Mouse (Mus musculus) megakaryocyte, embryonic 14.5 days (primary cell): ENCODE data around the gene Hnrnpu. TPM values are rescaled to one million over a fixed set of nuclear protein-coding genes. Genes with fewer than 3 reads are reported as not detected.

Experiments
- H3K27me3 ChIP-seq: replicated peaks from 2 replicates; pipeline ENCODE3; 2012; ENCODE audit warnings: inconsistent platforms
- H3K36me3 ChIP-seq: replicated peaks from 2 replicates; pipeline ENCODE3; 2012; ENCODE audit warnings: low read length, inconsistent platforms, mixed read lengths
- H3K4me1 ChIP-seq: 2 replicates; pipeline ENCODE4 v1.6.1; 2012; ENCODE audit warnings: inconsistent platforms
- H3K4me3 ChIP-seq: replicated peaks from 2 replicates; pipeline ENCODE3; 2012; ENCODE audit warnings: moderate library complexity, mild to moderate bottlenecking, inconsistent platforms
- H3K9me3 ChIP-seq: 2 replicates; pipeline ENCODE4 v1.6.1; 2012; ENCODE audit warnings: inconsistent platforms
- FLI1 ChIP-seq: IDR thresholded peaks from 2 replicates; pipeline ENCODE4 v1.6.1; 2012; ENCODE audit warnings: low read length, inconsistent platforms, mixed read lengths
- GATA1 ChIP-seq: IDR thresholded peaks from 3 replicates; pipeline ENCODE4 v1.6.1; 2012; ENCODE audit warnings: mixed read lengths, low read length, inconsistent platforms, borderline replicate concordance
- polyA plus RNA-seq: library from polyadenylated mRNA; stranded (reverse); fragments of >175 nt; gene quantifications from 2 replicates; pipeline ENCODE4 v1.2.3, GENCODE M21; 2012; ENCODE audit warnings: low replicate concordance; ENCODE audit not compliant: insufficient read depth

Gene Hnrnpu
- polyA plus RNA-seq, 1 experiment: 198 TPM

GRCm38 (mm10) chr1:178324568-178324967 lies 13.0 kb downstream of the Hnrnpu start:
- Histone ChIP-seq H3K36me3 (peaks cover 95% of the 10 kb centered on the region), H3K4me3 (no peak overlapping the region), H3K27me3 (no peaks in the 10 kb centered on the region), H3K4me1 (peaks cover 34% of the 10 kb centered on the region), H3K9me3 (no peaks in the 10 kb centered on the region)
- TF ChIP-seq GATA1: no peak
- TF ChIP-seq FLI1: no peak

GRCm38 (mm10) chr1:178323235-178323634 lies 14.4 kb downstream of the Hnrnpu start:
- H3K4me3 ChIP-seq: no peak overlapping the region
- TF ChIP-seq GATA1 (no peak), FLI1 (no peak)
- H3K9me3 ChIP-seq: no peaks in the 10 kb centered on the region
- peaks cover 33% of the 10 kb centered on the region for H3K4me1 ChIP-seq
- H3K27me3 ChIP-seq: no peaks in the 10 kb centered on the region
- H3K36me3 ChIP-seq: peaks cover 82% of the 10 kb centered on the region

GRCm38 (mm10) chr1:178321730-178322357 lies 15.8 kb downstream of the Hnrnpu start:
- no peaks in the 10 kb centered on the region for H3K9me3 ChIP-seq
- peaks cover 68% of the 10 kb centered on the region for H3K36me3 ChIP-seq
- H3K4me1 ChIP-seq: peaks cover 39% of the 10 kb centered on the region
- TF ChIP-seq GATA1 (no peak), FLI1 (no peak)
- H3K4me3 ChIP-seq: no peak overlapping the region
- H3K27me3 ChIP-seq: no peaks in the 10 kb centered on the region

GRCm38 (mm10) chr1:178320723-178321590 lies 16.6 kb downstream of the Hnrnpu start:
- no peak for TF ChIP-seq GATA1
- no peak for TF ChIP-seq FLI1
- Histone ChIP-seq H3K4me1 (peaks cover 47% of the 10 kb centered on the region), H3K36me3 (peaks cover 60% of the 10 kb centered on the region), H3K27me3 (no peaks in the 10 kb centered on the region), H3K4me3 (peak overlapping the region; percentile 44), H3K9me3 (no peaks in the 10 kb centered on the region)

GRCm38 (mm10) chr1:178320038-178320722 lies 17.4 kb downstream of the Hnrnpu start:
- H3K36me3 ChIP-seq: peaks cover 54% of the 10 kb centered on the region
- TF ChIP-seq GATA1: no peak
- TF ChIP-seq FLI1: no peak
- H3K4me1 ChIP-seq: peaks cover 48% of the 10 kb centered on the region
- no peaks in the 10 kb centered on the region for H3K27me3 ChIP-seq
- peak overlapping the region; percentile 97 for H3K4me3 ChIP-seq
- H3K9me3 ChIP-seq: no peaks in the 10 kb centered on the region

GRCm38 (mm10) chr1:178319295-178320037 lies 18.1 kb downstream of the Hnrnpu start:
- TF ChIP-seq FLI1: no peak
- TF ChIP-seq GATA1: no peak
- Histone ChIP-seq H3K4me3 (peak overlapping the region; percentile 97), H3K4me1 (peaks cover 50% of the 10 kb centered on the region), H3K27me3 (no peaks in the 10 kb centered on the region), H3K9me3 (no peaks in the 10 kb centered on the region), H3K36me3 (peaks cover 50% of the 10 kb centered on the region)

- TF ChIP-seq FLI1 (0 out of 2 replicates have a peak, but pooled peaks have one; percentile 36), GATA1 (no peak)
- Histone ChIP-seq H3K4me1 (peaks cover 55% of the 10 kb centered on the region), H3K36me3 (peaks cover 41% of the 10 kb centered on the region), H3K9me3 (no peaks in the 10 kb centered on the region), H3K4me3 (peak within 1 kb of the TSS; percentile 97), H3K27me3 (no peaks in the 10 kb centered on the region)
Observed at GRCm38 (mm10) chr1:178318389-178319184, 19.0 kb downstream of the Hnrnpu start, which contains the start of gene Cox20. Gene Cox20 (plus strand): TSS chr1:178319130.

- peak overlapping the region; percentile 97 for H3K4me3 ChIP-seq
Observed at GRCm38 (mm10) chr1:178318002-178318388, 19.6 kb downstream of the Hnrnpu start.

More at GRCm38 (mm10) chr1:178318002-178318388, 19.6 kb downstream of the Hnrnpu start:
- Histone ChIP-seq H3K36me3 (peaks cover 35% of the 10 kb centered on the region), H3K27me3 (no peaks in the 10 kb centered on the region), H3K4me1 (peaks cover 57% of the 10 kb centered on the region), H3K9me3 (no peaks in the 10 kb centered on the region)
- TF ChIP-seq GATA1 (no peak), FLI1 (no peak)
